Mouse (Mus musculus) cortical plate, adult 2 months (tissue): ENCODE measurements around the gene Stk40.

Source experiments
- CTCF ChIP-seq: fragments of 200-500 bp; IDR thresholded peaks from 2 replicates; pipeline ENCODE4 v1.5.1; 2011; ENCODE audit warnings: mild to moderate bottlenecking, control low read depth, low read length; ENCODE audit not compliant: insufficient read depth; ENCODE audit errors: extremely low read depth
- POLR2A ChIP-seq: fragments of 200-500 bp; IDR thresholded peaks from 2 replicates; pipeline ENCODE4 v1.6.1; 2011; ENCODE audit warnings: mild to moderate bottlenecking, low read length, control low read depth; ENCODE audit not compliant: insufficient read depth; ENCODE audit errors: extremely low read depth

DNA sequence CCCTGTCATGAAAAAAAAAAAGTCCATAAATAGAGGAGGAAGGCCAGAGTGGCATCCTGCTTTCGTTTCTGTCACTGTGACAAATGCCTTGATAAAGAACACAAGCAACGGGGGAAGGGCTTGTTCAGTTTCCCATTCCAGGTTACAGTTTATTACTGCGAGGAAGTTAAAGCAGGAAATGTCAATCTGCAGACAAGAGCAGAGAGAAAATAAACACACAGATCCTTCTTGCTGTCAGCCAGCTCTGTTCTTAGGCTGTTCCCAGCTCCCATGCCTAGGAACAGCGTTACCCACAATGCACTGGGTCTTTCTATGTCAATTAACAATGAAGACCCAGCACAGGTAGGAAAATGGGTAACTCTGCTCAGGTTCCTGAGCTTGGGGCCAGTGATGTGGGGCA is 51.4 kb downstream of the Stk40 start:
- no peak for TF ChIP-seq POLR2A
- TF ChIP-seq CTCF = no peak
